Mouse (Mus musculus): ENCODE data around the gene Grik2. TPM values are rescaled to one million over a fixed set of nuclear protein-coding genes. Genes with fewer than 3 reads are reported as not detected.

The Grik2 gene
- polyA plus RNA-seq (2016; fragmentation: Nextera tagmentation; extraction: Ambion mirVana) = 5.5 and 5.7 TPM in 2 replicates

GRCm38 (mm10) chr10:49788381-49788906 is at the start of gene Grik2:
TSS of gene Grik2 (minus strand) at chr10:49788766.
- Histone ChIP-seq H3K27me3 (replicated peaks; ENCODE audit: low read depth, poor library complexity, severe bottlenecking) (peaks cover 7% of the 10 kb centered on the region), H3K36me3 (replicated peaks) (no peaks in the 10 kb centered on the region), H3K4me3 (peak within 1 kb of the TSS; percentile 75), H3K9me3 (no peaks in the 10 kb centered on the region), H3K4me1 (peaks cover 28% of the 10 kb centered on the region), H3K27ac (replicated peaks) (peak within 1 kb of the TSS; percentile 82)
- under 1% methylated on average over 41 of the region's 41 CpGs for WGBS
- DNase-seq (ENCODE audit: low spot score) = peak; percentile 84

- no peak for DNase-seq (ENCODE audit: low spot score)
- Histone ChIP-seq H3K9me3 (no peaks in the 10 kb centered on the region), H3K4me3 (no peak overlapping the region), H3K4me1 (no peaks in the 10 kb centered on the region), H3K36me3 (replicated peaks) (no peaks in the 10 kb centered on the region), H3K27me3 (replicated peaks; ENCODE audit: low read depth, poor library complexity, severe bottlenecking) (no peaks in the 10 kb centered on the region), H3K27ac (replicated peaks) (no peak overlapping the region)
- 78% methylated on average over 3 of the region's 3 CpGs for WGBS
Measured at GRCm38 (mm10) chr10:49834392-49834791, 45.8 kb upstream of the Grik2 start.

DNA sequence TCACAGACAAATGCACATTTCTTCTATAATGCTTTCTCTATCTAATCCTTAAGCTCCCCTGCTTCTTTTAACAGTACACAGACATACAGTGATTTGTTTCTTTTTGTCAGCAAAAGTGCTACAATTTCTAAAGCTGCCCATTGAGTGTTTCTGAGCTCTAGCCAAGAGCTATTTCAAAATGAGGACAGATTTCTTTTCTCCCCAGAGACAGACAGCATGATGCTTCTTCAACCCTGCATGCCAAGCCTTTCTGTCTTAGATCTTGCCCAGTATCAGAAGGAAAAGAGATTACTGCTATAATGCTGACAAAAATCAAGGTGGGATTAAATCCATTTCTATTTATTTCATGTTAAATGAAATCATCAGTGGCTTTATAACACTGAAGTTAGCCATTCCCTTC is 18.7 kb upstream of the Grik2 start:
- no peaks in the 10 kb centered on the region for H3K4me1 ChIP-seq
- no peak overlapping the region for H3K27ac ChIP-seq (replicated peaks)
- no peak for DNase-seq (ENCODE audit: low spot score)
- H3K4me3 ChIP-seq = no peak overlapping the region
- H3K9me3 ChIP-seq = no peaks in the 10 kb centered on the region
- no peaks in the 10 kb centered on the region for H3K36me3 ChIP-seq (replicated peaks)
- no peaks in the 10 kb centered on the region for H3K27me3 ChIP-seq (replicated peaks; ENCODE audit: low read depth, poor library complexity, severe bottlenecking)

- no peak overlapping the region for H3K4me3 ChIP-seq
- no peaks in the 10 kb centered on the region for H3K27me3 ChIP-seq (replicated peaks; ENCODE audit: low read depth, poor library complexity, severe bottlenecking)
- no peak for DNase-seq (ENCODE audit: low spot score)
- H3K27ac ChIP-seq (replicated peaks) = no peak overlapping the region
- 83% methylated on average over 1 of the region's 1 CpGs for WGBS
- no peaks in the 10 kb centered on the region for H3K9me3 ChIP-seq
- H3K4me1 ChIP-seq = no peaks in the 10 kb centered on the region
- H3K36me3 ChIP-seq (replicated peaks) = no peaks in the 10 kb centered on the region
Measured at GRCm38 (mm10) chr10:49801001-49801400, 12.4 kb upstream of the Grik2 start.

DNA sequence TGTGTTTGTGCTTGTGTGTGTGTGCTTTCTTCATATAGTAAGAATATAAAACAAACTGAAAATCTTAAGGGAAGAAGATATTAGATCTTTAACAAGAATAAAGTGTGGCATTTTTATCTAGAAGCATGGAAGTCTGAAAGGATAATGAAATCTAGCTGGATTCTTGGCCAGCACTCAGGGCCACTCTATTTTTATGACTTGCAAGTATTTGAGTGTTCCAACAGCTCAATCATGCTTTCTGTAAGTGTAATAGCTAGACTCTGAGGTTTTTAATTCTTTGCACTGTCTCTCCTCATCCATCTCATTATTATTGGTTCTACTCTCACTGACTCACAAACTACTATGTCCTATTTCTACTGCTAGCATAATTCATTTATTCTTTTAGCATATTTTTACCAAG is 5.6 kb upstream of the Grik2 start:
- H3K27ac ChIP-seq (replicated peaks) = no peak overlapping the region
- no peaks in the 10 kb centered on the region; the same call in 1 of the 2 replicates for H3K27me3 ChIP-seq (replicated peaks; ENCODE audit: low read depth, poor library complexity, severe bottlenecking)
- no peaks in the 10 kb centered on the region for H3K36me3 ChIP-seq (replicated peaks)
- H3K4me1 ChIP-seq = peaks cover 15% of the 10 kb centered on the region
- no peak for DNase-seq (ENCODE audit: low spot score)
- no peak overlapping the region for H3K4me3 ChIP-seq
- H3K9me3 ChIP-seq = no peaks in the 10 kb centered on the region

- WGBS = 29% methylated on average over 8 of the region's 8 CpGs
- Histone ChIP-seq H3K27ac (replicated peaks) (no peak overlapping the region), H3K4me1 (peaks cover 25% of the 10 kb centered on the region), H3K4me3 (no peak overlapping the region), H3K36me3 (replicated peaks) (no peaks in the 10 kb centered on the region), H3K9me3 (no peaks in the 10 kb centered on the region), H3K27me3 (replicated peaks; ENCODE audit: low read depth, poor library complexity, severe bottlenecking) (peaks cover 7% of the 10 kb centered on the region)
- DNase-seq (ENCODE audit: low spot score) = peak; percentile 21
Measured at GRCm38 (mm10) chr10:49790326-49790725, 1.8 kb upstream of the Grik2 start.

DNA sequence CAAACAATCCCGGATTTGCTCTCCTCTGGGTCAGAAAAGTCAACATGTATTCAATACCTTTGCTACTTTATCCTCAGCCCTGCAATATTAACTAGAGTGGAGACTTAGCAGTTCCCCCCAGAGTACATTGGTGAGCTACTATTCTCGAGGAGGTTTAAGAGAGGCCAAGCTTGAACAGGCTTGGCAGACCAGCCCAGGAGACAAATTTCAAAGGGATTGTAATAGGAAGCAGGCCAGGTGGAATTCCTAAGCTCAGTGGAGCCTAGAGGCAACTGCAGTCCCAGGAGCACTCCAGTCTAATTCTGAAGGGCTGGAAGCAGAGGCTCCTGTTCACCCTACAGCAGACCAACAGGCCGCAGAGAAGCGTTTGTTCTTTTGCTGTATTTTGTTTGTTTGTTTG is 1.1 kb upstream of the Grik2 start:
- Histone ChIP-seq H3K4me3 (no peak overlapping the region), H3K27ac (replicated peaks) (no peak overlapping the region), H3K4me1 (peaks cover 25% of the 10 kb centered on the region), H3K36me3 (replicated peaks) (no peaks in the 10 kb centered on the region), H3K9me3 (no peaks in the 10 kb centered on the region), H3K27me3 (replicated peaks; ENCODE audit: low read depth, poor library complexity, severe bottlenecking) (peaks cover 7% of the 10 kb centered on the region)
- WGBS = 23% methylated on average over 4 of the region's 4 CpGs
- DNase-seq (ENCODE audit: low spot score) = peak; percentile 33

GRCm38 (mm10) chr10:49788914-49789313 is 348 bp upstream of the Grik2 start:
- Histone ChIP-seq H3K4me1 (peaks cover 25% of the 10 kb centered on the region), H3K27me3 (replicated peaks; ENCODE audit: low read depth, poor library complexity, severe bottlenecking) (peaks cover 7% of the 10 kb centered on the region), H3K4me3 (peak overlapping the region; percentile 75), H3K9me3 (no peaks in the 10 kb centered on the region), H3K36me3 (replicated peaks) (no peaks in the 10 kb centered on the region), H3K27ac (replicated peaks) (peak overlapping the region; percentile 82)
- 7% methylated on average over 5 of the region's 5 CpGs for WGBS
- no peak for DNase-seq (ENCODE audit: low spot score)

DNA sequence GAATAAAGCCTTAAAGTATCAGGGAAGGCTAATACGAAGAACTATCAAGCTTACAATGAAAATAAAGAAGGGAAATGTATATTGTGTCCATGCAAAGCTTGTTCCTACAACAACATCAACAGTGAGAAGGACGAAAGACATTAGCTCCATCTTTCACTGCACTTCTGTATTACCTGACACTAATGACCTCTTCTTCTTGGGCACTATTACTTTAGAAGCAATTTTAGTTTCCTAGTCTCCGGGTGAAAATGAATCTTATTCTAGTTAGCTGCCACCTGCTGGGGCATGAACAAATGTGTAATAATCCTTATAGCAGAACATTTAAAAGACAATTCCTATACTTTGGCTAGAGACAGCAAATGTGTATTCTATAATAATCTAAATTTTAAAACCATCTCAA is 1.9 kb downstream of the Grik2 start:
- Histone ChIP-seq H3K27ac (replicated peaks) (no peak overlapping the region), H3K4me1 (peaks cover 37% of the 10 kb centered on the region), H3K9me3 (no peaks in the 10 kb centered on the region), H3K27me3 (replicated peaks; ENCODE audit: low read depth, poor library complexity, severe bottlenecking) (peaks cover 7% of the 10 kb centered on the region), H3K36me3 (replicated peaks) (no peaks in the 10 kb centered on the region), H3K4me3 (no peak overlapping the region)
- no peak for DNase-seq (ENCODE audit: low spot score)
- WGBS = 56% methylated on average over 3 of the region's 3 CpGs

DNA sequence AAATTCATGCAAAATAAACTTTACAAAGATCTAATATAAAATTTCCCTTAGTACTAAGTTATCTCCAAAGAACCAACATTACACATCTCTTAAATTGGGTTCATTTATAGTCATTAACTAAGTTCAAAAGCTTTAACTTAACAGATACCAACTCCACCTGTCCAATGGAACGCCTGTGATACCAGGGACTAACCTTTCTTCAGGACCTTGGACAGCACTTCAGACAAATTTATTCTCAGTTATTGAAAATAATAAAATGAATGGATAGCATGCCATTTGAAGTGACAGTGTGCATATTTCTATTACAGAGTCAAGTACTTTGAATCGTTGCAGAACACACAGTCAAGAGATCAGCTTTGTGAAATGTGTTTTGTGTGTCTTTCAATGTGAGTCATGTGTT is 3.1 kb downstream of the Grik2 start:
- 42% methylated on average over 2 of the region's 2 CpGs for WGBS
- Histone ChIP-seq H3K27ac (replicated peaks) (no peak overlapping the region), H3K4me3 (no peak overlapping the region), H3K27me3 (replicated peaks; ENCODE audit: low read depth, poor library complexity, severe bottlenecking) (peaks cover 7% of the 10 kb centered on the region), H3K4me1 (peaks cover 41% of the 10 kb centered on the region), H3K36me3 (replicated peaks) (no peaks in the 10 kb centered on the region), H3K9me3 (no peaks in the 10 kb centered on the region)
- no peak for DNase-seq (ENCODE audit: low spot score)

GRCm38 (mm10) chr10:49784831-49785230 is 3.7 kb downstream of the Grik2 start:
- DNase-seq (ENCODE audit: low spot score) = no peak
- no peak overlapping the region for H3K4me3 ChIP-seq
- H3K36me3 ChIP-seq (replicated peaks) = no peaks in the 10 kb centered on the region
- 14% methylated on average over 2 of the region's 2 CpGs for WGBS
- H3K27me3 ChIP-seq (replicated peaks; ENCODE audit: low read depth, poor library complexity, severe bottlenecking) = peaks cover 7% of the 10 kb centered on the region
- H3K4me1 ChIP-seq = peaks cover 41% of the 10 kb centered on the region
- no peaks in the 10 kb centered on the region for H3K9me3 ChIP-seq
- no peak overlapping the region for H3K27ac ChIP-seq (replicated peaks)

DNA sequence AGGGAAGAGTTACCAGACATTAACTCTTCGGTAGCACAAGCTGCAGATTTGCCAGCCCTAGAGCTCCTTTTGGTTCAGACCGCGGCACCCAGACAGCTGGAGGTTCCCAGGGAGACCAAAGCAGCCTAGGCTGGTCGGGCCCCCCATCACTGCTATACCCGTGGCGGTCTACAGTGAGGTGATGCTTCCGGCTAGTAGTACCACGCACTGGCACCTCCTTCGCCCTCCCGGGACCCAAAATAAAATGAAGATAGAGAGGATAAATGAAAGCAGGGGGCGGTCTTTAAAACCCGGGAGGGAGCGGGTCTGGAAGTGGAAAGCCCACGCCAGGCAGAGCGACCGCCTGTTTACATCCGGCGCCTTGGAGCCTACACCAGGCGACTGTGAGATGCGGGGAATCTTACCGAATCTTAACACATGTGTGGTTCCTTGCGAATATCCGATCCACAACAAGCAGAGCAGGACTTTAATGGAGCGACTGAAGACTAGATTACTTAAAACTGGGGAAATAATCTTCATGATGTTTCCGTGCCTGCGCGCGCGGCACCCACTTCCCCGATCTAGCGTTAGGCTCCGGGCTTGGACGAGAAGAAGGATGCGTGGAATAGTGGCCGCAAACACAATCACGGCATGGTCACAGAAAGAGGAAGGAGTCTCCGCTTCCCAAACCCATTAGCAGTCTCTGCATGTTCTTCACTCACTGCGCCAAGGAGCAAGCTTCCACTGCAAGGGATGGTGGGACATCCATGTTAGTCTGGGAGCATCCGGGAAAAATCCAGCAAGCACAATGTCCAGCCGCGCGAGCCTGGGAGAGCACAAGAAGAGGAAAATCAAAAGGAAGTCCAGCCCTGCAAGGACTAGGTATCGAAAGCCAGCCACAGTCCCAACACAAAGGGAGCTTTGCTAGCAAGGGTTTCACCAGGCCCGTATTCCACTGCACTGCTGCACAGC is 5.5 kb downstream of the Grik2 start:
- H3K27me3 ChIP-seq (replicated peaks; ENCODE audit: low read depth, poor library complexity, severe bottlenecking) = peaks cover 7% of the 10 kb centered on the region
- DNase-seq (ENCODE audit: low spot score) = peak; percentile 62
- peak overlapping the region; percentile 70 for H3K4me3 ChIP-seq
- H3K27ac ChIP-seq (replicated peaks) = peak overlapping the region; percentile 83
- under 1% methylated on average over 44 of the region's 44 CpGs for WGBS
- peaks cover 39% of the 10 kb centered on the region for H3K4me1 ChIP-seq
- no peaks in the 10 kb centered on the region for H3K9me3 ChIP-seq
- H3K36me3 ChIP-seq (replicated peaks) = no peaks in the 10 kb centered on the region

- no peaks in the 10 kb centered on the region for H3K9me3 ChIP-seq
- peak overlapping the region; percentile 83; the same call in 1 of the 2 replicates for H3K27ac ChIP-seq (replicated peaks)
- peak overlapping the region; percentile 70 for H3K4me3 ChIP-seq
- DNase-seq (ENCODE audit: low spot score) = peak; percentile 27
- peaks cover 4% of the 10 kb centered on the region for H3K27me3 ChIP-seq (replicated peaks; ENCODE audit: low read depth, poor library complexity, severe bottlenecking)
- no peaks in the 10 kb centered on the region for H3K36me3 ChIP-seq (replicated peaks)
- WGBS = 3% methylated on average over 7 of the region's 7 CpGs
- H3K4me1 ChIP-seq = peaks cover 43% of the 10 kb centered on the region
Measured at GRCm38 (mm10) chr10:49782061-49782460, 6.5 kb downstream of the Grik2 start.

All from embryonic facial prominence, embryonic 10.5 days (tissue).